Mouse (Mus musculus): ENCODE data around the gene Depp1. TPM values are rescaled to one million over a fixed set of nuclear protein-coding genes. Genes with fewer than 3 reads are reported as not detected.
"Not testable (repeated sequence)": the region's sequence is repeated elsewhere in the genome, so short reads cannot be mapped to it uniquely, and the experiment has no call there.

Gene Depp1
- 23.7 and 27.1 TPM in 2 replicates for polyA plus RNA-seq (2014; fragmentation: Nextera tagmentation; extraction: Ambion mirVana)

DNA sequence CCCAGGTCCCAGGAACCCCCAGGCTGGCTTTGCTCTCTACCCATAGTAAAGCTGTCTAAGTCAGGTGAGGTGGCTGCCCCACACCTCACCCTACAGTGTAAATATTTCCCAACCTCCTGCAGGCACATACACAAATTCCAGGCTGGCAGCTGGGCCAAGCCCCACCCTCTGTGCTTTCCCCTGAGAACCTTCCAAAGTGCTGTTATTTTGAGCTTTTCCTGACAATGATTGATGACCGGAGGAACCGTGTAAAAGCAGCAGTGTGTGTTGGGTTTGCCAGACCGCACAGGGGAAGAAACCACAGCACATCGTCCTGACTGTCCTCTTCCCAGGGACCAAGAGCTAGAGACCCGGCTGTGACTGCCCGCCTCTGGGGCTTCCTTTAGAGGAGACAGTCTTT lies at the start of gene Depp1:
Gene Depp1, plus strand, starts transcription at position 204 of the 400 bp plus-strand sequence.
- Histone ChIP-seq H3K27ac (replicated peaks; ENCODE audit: low read depth, low read length) (no peak within 1 kb of the TSS), H3K4me2 (ENCODE audit: low read depth, low read length) (peak within 1 kb of the TSS; percentile 28), H3K36me3 (ENCODE audit: control insufficient read depth, insufficient read depth, low read length) (no peaks in the 10 kb centered on the region), H3K9ac (ENCODE audit: low read depth, low read length) (no peak within 1 kb of the TSS; the same call in 1 of the 2 replicates), H3K27me3 (replicated peaks; ENCODE audit: control insufficient read depth, insufficient read depth, low read length) (no peaks in the 10 kb centered on the region), H3K9me3 (ENCODE audit: control insufficient read depth, low read length) (no peaks in the 10 kb centered on the region), H3K4me1 (ENCODE audit: control insufficient read depth, insufficient read depth, low read length) (no peaks in the 10 kb centered on the region), H3K4me3 (ENCODE audit: low read depth, low read length) (peak within 1 kb of the TSS; percentile 11; the same call in 1 of the 2 replicates)
- WGBS, result 33% methylated on average over 6 of the region's 6 CpGs
- ATAC-seq (ENCODE audit: low read depth), result peak; percentile 34; the same call in 1 of the 2 replicates
- DNase-seq (ENCODE audit: low spot score), result peak; percentile 65

DNA sequence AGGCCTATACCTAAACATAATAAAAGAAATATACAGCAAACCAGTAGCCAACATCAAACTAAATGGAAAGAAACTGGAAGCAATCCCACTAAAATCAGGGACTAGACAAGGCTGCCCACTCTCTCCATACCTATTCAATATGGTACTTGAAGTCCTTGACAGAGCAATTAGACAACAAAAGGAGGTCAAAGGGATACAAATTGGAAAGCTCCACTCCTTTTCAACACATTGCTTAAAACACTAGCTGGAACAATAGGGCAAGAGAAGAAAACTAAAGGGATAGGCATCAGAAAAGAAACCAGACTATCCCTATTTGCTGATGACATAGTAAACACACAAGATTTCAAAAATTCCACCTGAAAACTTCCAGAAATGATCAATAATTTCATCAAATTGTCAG lies 49.4 kb upstream of the Depp1 start:
- not testable (repeated sequence) for ATAC-seq (ENCODE audit: low read depth); DNase-seq (ENCODE audit: low spot score); H3K4me3 ChIP-seq (ENCODE audit: low read depth, low read length); H3K9ac ChIP-seq (ENCODE audit: low read depth, low read length); H3K27ac ChIP-seq (replicated peaks; ENCODE audit: low read depth, low read length); H3K4me1 ChIP-seq (ENCODE audit: control insufficient read depth, insufficient read depth, low read length); H3K36me3 ChIP-seq (ENCODE audit: control insufficient read depth, insufficient read depth, low read length); H3K27me3 ChIP-seq (replicated peaks; ENCODE audit: control insufficient read depth, insufficient read depth, low read length); H3K4me2 ChIP-seq (ENCODE audit: low read depth, low read length); H3K9me3 ChIP-seq (ENCODE audit: control insufficient read depth, low read length)

DNA sequence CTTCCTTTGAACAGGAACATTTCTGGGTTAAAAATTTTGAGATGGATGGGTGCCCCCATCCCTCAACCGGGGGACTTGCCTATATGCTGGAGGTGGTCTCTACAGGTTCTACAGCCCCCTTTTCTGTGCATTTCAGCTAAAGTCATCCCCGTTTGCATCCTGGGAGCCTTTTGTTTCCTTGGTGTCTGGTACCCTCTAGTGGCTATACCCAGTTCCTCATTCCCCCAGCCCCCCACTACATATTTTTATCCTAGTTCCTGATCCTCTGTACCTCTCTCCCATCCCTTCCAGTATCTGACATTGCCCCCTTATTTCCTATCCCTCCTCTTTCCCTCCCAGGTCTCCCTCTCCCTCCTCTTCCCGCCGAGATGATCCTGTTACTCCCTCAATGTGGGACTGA lies 43.2 kb upstream of the Depp1 start:
- H3K4me3 ChIP-seq (ENCODE audit: low read depth, low read length), result no peak overlapping the region
- H3K27me3 ChIP-seq (replicated peaks; ENCODE audit: control insufficient read depth, insufficient read depth, low read length), result no peaks in the 10 kb centered on the region
- DNase-seq (ENCODE audit: low spot score), result no peak
- H3K4me2 ChIP-seq (ENCODE audit: low read depth, low read length), result no peak overlapping the region
- no peaks in the 10 kb centered on the region for H3K9me3 ChIP-seq (ENCODE audit: control insufficient read depth, low read length)
- no peak overlapping the region for H3K27ac ChIP-seq (replicated peaks; ENCODE audit: low read depth, low read length)
- H3K36me3 ChIP-seq (ENCODE audit: control insufficient read depth, insufficient read depth, low read length), result no peaks in the 10 kb centered on the region
- no peaks in the 10 kb centered on the region for H3K4me1 ChIP-seq (ENCODE audit: control insufficient read depth, insufficient read depth, low read length)
- H3K9ac ChIP-seq (ENCODE audit: low read depth, low read length), result no peak overlapping the region
- 48% methylated on average over 4 of the region's 4 CpGs for WGBS
- ATAC-seq (ENCODE audit: low read depth), result no peak

DNA sequence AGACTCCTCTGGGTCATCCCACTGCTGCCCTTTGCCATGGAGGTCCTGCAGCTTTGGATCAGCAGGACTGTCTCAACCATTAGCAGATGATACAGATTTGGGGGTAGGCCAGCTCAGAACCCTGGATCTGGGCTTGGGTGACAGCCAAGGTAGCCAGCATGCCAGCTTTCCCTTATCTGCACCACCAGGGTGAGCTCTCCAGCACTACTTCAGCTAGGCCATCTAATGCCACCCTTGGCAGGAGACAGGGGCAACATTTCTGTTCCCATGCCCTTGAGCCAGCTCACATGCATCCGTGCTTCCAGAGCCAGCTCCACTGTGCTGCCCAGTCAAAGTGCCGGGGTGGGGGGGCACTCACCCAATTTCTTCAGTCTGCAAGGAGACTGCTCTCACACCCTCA lies 34.7 kb upstream of the Depp1 start:
- WGBS, result 82% methylated on average over 2 of the region's 2 CpGs
- H3K9ac ChIP-seq (ENCODE audit: low read depth, low read length), result no peak overlapping the region
- no peaks in the 10 kb centered on the region for H3K36me3 ChIP-seq (ENCODE audit: control insufficient read depth, insufficient read depth, low read length)
- H3K27ac ChIP-seq (replicated peaks; ENCODE audit: low read depth, low read length), result no peak overlapping the region
- no peak overlapping the region for H3K4me3 ChIP-seq (ENCODE audit: low read depth, low read length)
- no peak overlapping the region for H3K4me2 ChIP-seq (ENCODE audit: low read depth, low read length)
- ATAC-seq (ENCODE audit: low read depth), result no peak
- H3K27me3 ChIP-seq (replicated peaks; ENCODE audit: control insufficient read depth, insufficient read depth, low read length), result no peaks in the 10 kb centered on the region
- H3K9me3 ChIP-seq (ENCODE audit: control insufficient read depth, low read length), result no peaks in the 10 kb centered on the region
- no peaks in the 10 kb centered on the region for H3K4me1 ChIP-seq (ENCODE audit: control insufficient read depth, insufficient read depth, low read length)
- no peak for DNase-seq (ENCODE audit: low spot score)

DNA sequence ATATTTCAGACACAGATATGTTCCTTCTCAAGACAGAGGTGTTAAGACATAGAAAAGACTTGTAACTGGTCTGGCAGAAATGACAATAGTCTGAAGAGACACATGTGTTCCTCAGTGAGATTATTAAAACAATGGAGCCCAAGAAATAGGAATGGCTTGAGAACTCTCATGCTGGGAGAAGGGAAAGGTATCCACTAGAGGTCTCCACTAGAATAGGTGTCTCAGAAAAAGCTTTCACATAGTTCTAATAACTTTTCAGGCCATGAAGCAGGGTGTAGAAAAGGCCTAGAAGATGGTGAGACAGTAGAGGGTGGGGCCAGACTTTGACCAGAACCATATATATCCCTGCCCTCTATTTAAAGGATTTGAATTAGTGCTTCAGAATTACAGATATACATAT lies 32.3 kb upstream of the Depp1 start:
- DNase-seq (ENCODE audit: low spot score) (no peak), ATAC-seq (ENCODE audit: low read depth) (no peak)
- no peak overlapping the region for H3K9ac ChIP-seq (ENCODE audit: low read depth, low read length)
- no peak overlapping the region for H3K4me3 ChIP-seq (ENCODE audit: low read depth, low read length)
- no peaks in the 10 kb centered on the region for H3K36me3 ChIP-seq (ENCODE audit: control insufficient read depth, insufficient read depth, low read length)
- H3K27me3 ChIP-seq (replicated peaks; ENCODE audit: control insufficient read depth, insufficient read depth, low read length), result no peaks in the 10 kb centered on the region
- no peaks in the 10 kb centered on the region for H3K9me3 ChIP-seq (ENCODE audit: control insufficient read depth, low read length)
- H3K27ac ChIP-seq (replicated peaks; ENCODE audit: low read depth, low read length), result no peak overlapping the region
- H3K4me2 ChIP-seq (ENCODE audit: low read depth, low read length), result no peak overlapping the region
- no peaks in the 10 kb centered on the region for H3K4me1 ChIP-seq (ENCODE audit: control insufficient read depth, insufficient read depth, low read length)

DNA sequence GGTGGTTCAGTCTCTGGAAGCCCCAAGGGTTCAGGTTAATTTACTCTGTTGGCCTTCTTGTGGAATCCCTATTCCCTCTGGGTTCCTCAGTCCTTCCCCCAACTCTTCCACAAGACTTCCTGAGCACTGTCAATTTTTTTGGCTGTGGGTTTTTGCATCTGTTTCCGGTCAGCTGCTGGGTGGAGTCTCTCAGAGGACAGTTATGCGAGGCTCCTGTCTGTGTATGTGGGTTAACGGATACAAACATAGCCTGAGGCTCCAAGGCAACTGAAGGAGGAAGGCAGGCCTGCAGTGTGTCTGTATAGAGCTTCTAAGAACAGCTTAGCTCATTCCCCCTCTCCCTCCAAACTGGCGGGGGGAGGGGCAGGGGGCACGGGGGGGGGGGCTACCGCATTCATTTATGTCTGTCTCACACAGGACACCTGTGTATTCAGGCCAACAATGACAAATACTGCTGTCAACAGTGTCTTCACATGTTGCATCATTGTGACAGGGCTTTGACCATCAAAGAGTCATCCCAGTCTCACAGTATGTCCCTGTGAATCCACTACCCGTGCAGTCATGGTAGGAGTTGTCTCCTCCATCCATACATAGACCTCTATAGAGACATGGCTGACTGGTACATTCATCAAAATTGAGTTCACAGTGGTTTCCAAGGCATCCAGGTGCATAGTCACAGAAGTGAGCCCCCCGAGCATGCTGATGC lies 28.9 kb upstream of the Depp1 start:
- Histone ChIP-seq H3K4me3 (ENCODE audit: low read depth, low read length) (no peak overlapping the region), H3K4me1 (ENCODE audit: control insufficient read depth, insufficient read depth, low read length) (no peaks in the 10 kb centered on the region), H3K36me3 (ENCODE audit: control insufficient read depth, insufficient read depth, low read length) (peaks cover 9% of the 10 kb centered on the region), H3K27me3 (replicated peaks; ENCODE audit: control insufficient read depth, insufficient read depth, low read length) (no peaks in the 10 kb centered on the region), H3K27ac (replicated peaks; ENCODE audit: low read depth, low read length) (no peak overlapping the region), H3K9me3 (ENCODE audit: control insufficient read depth, low read length) (no peaks in the 10 kb centered on the region), H3K9ac (ENCODE audit: low read depth, low read length) (no peak overlapping the region), H3K4me2 (ENCODE audit: low read depth, low read length) (no peak overlapping the region)
- DNase-seq (ENCODE audit: low spot score) (peak; percentile 33), ATAC-seq (ENCODE audit: low read depth) (peak; percentile 53; the same call in 1 of the 2 replicates)
- 48% methylated on average over 8 of the region's 8 CpGs for WGBS

DNA sequence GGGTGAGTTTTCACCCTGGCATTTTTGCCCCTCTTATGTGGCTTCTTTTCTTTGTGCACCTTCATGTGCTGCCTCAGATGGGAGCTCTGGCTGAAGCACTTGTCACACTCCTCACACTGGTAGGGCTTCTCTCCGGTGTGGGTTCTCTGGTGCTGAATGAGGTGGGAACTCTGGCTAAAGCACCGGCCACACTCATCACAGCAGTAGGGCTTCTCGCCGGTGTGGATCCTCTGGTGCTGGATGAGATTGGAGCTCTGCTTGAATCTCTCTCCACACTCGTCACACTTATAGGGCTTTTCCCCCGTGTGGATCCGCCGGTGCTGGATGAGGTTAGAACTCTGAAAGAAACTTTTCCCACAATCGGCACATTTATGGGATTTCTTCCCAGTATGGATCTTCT lies 24.0 kb upstream of the Depp1 start:
- not testable (repeated sequence) for H3K4me3 ChIP-seq (ENCODE audit: low read depth, low read length); H3K9me3 ChIP-seq (ENCODE audit: control insufficient read depth, low read length); ATAC-seq (ENCODE audit: low read depth); H3K4me1 ChIP-seq (ENCODE audit: control insufficient read depth, insufficient read depth, low read length); H3K9ac ChIP-seq (ENCODE audit: low read depth, low read length); H3K27me3 ChIP-seq (replicated peaks; ENCODE audit: control insufficient read depth, insufficient read depth, low read length); H3K27ac ChIP-seq (replicated peaks; ENCODE audit: low read depth, low read length); H3K4me2 ChIP-seq (ENCODE audit: low read depth, low read length); DNase-seq (ENCODE audit: low spot score)
- peaks cover 17% of the 10 kb centered on the region for H3K36me3 ChIP-seq (ENCODE audit: control insufficient read depth, insufficient read depth, low read length)
- WGBS, result 97% methylated on average over 9 of the region's 9 CpGs

DNA sequence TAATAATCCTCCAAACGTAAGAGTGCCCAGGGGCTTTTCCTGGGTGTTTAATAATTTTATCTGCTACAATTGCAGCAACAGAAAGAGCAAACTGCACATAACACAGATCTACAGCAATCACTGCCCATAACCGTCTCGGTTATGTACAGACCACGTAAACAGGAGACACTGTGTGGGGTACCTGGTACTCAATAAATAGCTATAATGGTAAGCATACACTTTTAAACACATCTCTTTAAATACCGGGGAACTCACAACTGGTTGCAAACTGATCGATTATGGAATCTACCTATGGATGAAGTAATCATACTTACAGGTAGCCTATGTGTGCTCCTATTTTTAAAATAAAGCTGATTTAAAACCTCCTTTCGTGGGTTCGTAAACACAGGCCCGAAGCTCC lies 22.3 kb upstream of the Depp1 start:
- 13% methylated on average over 9 of the region's 9 CpGs for WGBS
- DNase-seq (ENCODE audit: low spot score) (no peak), ATAC-seq (ENCODE audit: low read depth) (no peak)
- peaks cover 17% of the 10 kb centered on the region for H3K36me3 ChIP-seq (ENCODE audit: control insufficient read depth, insufficient read depth, low read length)
- H3K9ac ChIP-seq (ENCODE audit: low read depth, low read length), result peak overlapping the region; percentile 98
- H3K27me3 ChIP-seq (replicated peaks; ENCODE audit: control insufficient read depth, insufficient read depth, low read length), result no peaks in the 10 kb centered on the region
- 0 out of 2 replicates have a peak, but pooled peaks cover 3% of the 10 kb centered on the region for H3K4me1 ChIP-seq (ENCODE audit: control insufficient read depth, insufficient read depth, low read length)
- H3K9me3 ChIP-seq (ENCODE audit: control insufficient read depth, low read length), result no peaks in the 10 kb centered on the region
- H3K27ac ChIP-seq (replicated peaks; ENCODE audit: low read depth, low read length), result peak overlapping the region; percentile 91
- peak overlapping the region; percentile 87 for H3K4me3 ChIP-seq (ENCODE audit: low read depth, low read length)
- H3K4me2 ChIP-seq (ENCODE audit: low read depth, low read length), result peak overlapping the region; percentile 65

Measured in embryonic facial prominence, embryonic 14.5 days (tissue).